Mouse (Mus musculus): ENCODE measurements around the gene 2410015M20Rik. TPM values are rescaled to one million over a fixed set of nuclear protein-coding genes. Genes with fewer than 3 reads are reported as not detected.

Gene 2410015M20Rik
- total and polyA plus RNA-seq, 3 experiments, result 274 to 334 TPM; not detected in 1

GRCm38 (mm10) chr17:56614391-56615135 lies 5.0 kb upstream of the 2410015M20Rik start:
- Histone ChIP-seq H3K79me2 (ENCODE audit: control insufficient read depth, insufficient read depth, low read length, poor library complexity) (peaks cover 22% of the 10 kb centered on the region), H3K9ac (ENCODE audit: control insufficient read depth, low read depth, low read length, poor library complexity, severe bottlenecking) (peak overlapping the region; percentile 77), H3K27me3 (ENCODE audit: control insufficient read depth in 1 of 2, insufficient read depth in 2 of 2, low read length in 2 of 2) (no peaks in the 10 kb centered on the region), H3K9me3 (replicated peaks; ENCODE audit: insufficient read depth, low read length) (no peaks in the 10 kb centered on the region), H3K4me3 (ENCODE audit: control insufficient read depth in 1 of 2, insufficient read depth in 1 of 2, low read depth in 2 of 2, low read length in 2 of 2) (peak overlapping the region; percentile 66 to 68), H3K36me3 (ENCODE audit: control insufficient read depth in 1 of 2, insufficient read depth in 2 of 2, low read length in 2 of 2) (peaks cover 3 to 5% of the 10 kb centered on the region in 2 experiments; a peak in 3 of 4 replicates), H3K27ac (ENCODE audit: control insufficient read depth, low read depth, low read length) (peak overlapping the region; percentile 65), H3K4me1 (ENCODE audit: control insufficient read depth in 1 of 2, insufficient read depth in 2 of 2, low read length in 2 of 2) (peaks cover 0 to 13% of the 10 kb centered on the region in 2 experiments; a peak in 2 of 4 replicates)
- TF ChIP-seq RAD21 (IDR thresholded peaks at IDR 0.05; ENCODE audit: low read depth, low read length) (no peak), ZMIZ1 (IDR thresholded peaks at IDR 0.05; ENCODE audit: low read depth, low read length) (no peak; the same call in none of the 2 replicates), MAX (IDR thresholded peaks at IDR 0.05; ENCODE audit: low read length) (no peak; the same call in 1 of the 2 replicates), JUND (IDR thresholded peaks at IDR 0.05; ENCODE audit: low read depth, low read length) (no peak), USF2 (IDR thresholded peaks at IDR 0.05; ENCODE audit: borderline replicate concordance in 1 of 2, insufficient read depth in 1 of 2, low read depth in 1 of 2, low read length in 2 of 2) (no peak), GABPA (IDR thresholded peaks at IDR 0.05; ENCODE audit: low read depth, low read length) (no peak), TBP (IDR thresholded peaks at IDR 0.05; ENCODE audit: low read depth, low read length) (no peak), POLR2A (IDR thresholded peaks at IDR 0.05; ENCODE audit: control insufficient read depth in 1 of 2, insufficient read depth in 1 of 2, low read depth in 1 of 2, low read length in 2 of 2, poor library complexity in 1 of 2) (peak in 1 of 2 experiments; percentile 68; a peak in 1 of 4 replicates), ELF1 (IDR thresholded peaks at IDR 0.05; ENCODE audit: low read depth, low read length) (no peak), MYB (IDR thresholded peaks at IDR 0.05; ENCODE audit: low read depth, low read length) (no peak), ZKSCAN1 (IDR thresholded peaks at IDR 0.05; ENCODE audit: low read depth, low read length) (no peak), MYC (IDR thresholded peaks at IDR 0.05; ENCODE audit: low read depth, low read length) (no peak), MAZ (IDR thresholded peaks at IDR 0.05; ENCODE audit: low read depth, low read length) (no peak), ZC3H11A (IDR thresholded peaks at IDR 0.05; ENCODE audit: low read depth, low read length) (no peak), MEF2A (IDR thresholded peaks at IDR 0.05; ENCODE audit: extremely low read depth, insufficient replicate concordance, low read depth, low read length, poor library complexity, severe bottlenecking) (no peak), NRF1 (IDR thresholded peaks at IDR 0.05; ENCODE audit: insufficient read depth, low read depth, low read length, poor library complexity, severe bottlenecking) (no peak), MXI1 (IDR thresholded peaks at IDR 0.05; ENCODE audit: low read depth, low read length) (0 out of 2 replicates have a peak, but pooled peaks have one; percentile 14), BHLHE40 (IDR thresholded peaks at IDR 0.05; ENCODE audit: borderline replicate concordance, low read depth, low read length) (no peak), CHD1 (IDR thresholded peaks at IDR 0.05; ENCODE audit: low read depth, low read length) (0 out of 2 replicates have a peak, but pooled peaks have one; percentile 38), HCFC1 (IDR thresholded peaks at IDR 0.05; ENCODE audit: low read depth, low read length) (no peak), ETS1 (IDR thresholded peaks at IDR 0.05; ENCODE audit: low read depth, low read length) (no peak), USF1 (IDR thresholded peaks at IDR 0.05; ENCODE audit: low read depth, low read length) (no peak), EP300 (IDR thresholded peaks at IDR 0.05; ENCODE audit: low read depth in 1 of 2, low read length in 2 of 2) (peak in 1 of 2 experiments; percentile 14; a peak in 1 of 4 replicates), POLR2AphosphoS5 (IDR thresholded peaks at IDR 0.05; ENCODE audit: borderline replicate concordance, low read depth, low read length) (peak; percentile 21; the same call in 1 of the 2 replicates), POLR2AphosphoS2 (IDR thresholded peaks at IDR 0.05; ENCODE audit: low read length) (peak; percentile 99), NELFE (IDR thresholded peaks at IDR 0.05; ENCODE audit: low read depth, low read length) (no peak), CHD2 (IDR thresholded peaks at IDR 0.05; ENCODE audit: low read length) (peak; percentile 6; the same call in 1 of the 2 replicates), SIN3A (IDR thresholded peaks at IDR 0.05; ENCODE audit: low read length) (0 out of 2 replicates have a peak, but pooled peaks have one; percentile 33), TAL1 (IDR thresholded peaks at IDR 0.05; ENCODE audit: low read length) (no peak), GATA1 (IDR thresholded peaks at IDR 0.05; ENCODE audit: low read depth, low read length) (no peak), SMC3 (IDR thresholded peaks at IDR 0.05; ENCODE audit: low read depth, low read length) (peak; percentile 8; the same call in 1 of the 2 replicates), RCOR1 (IDR thresholded peaks at IDR 0.05; ENCODE audit: low read depth, low read length) (no peak), CTCF (IDR thresholded peaks at IDR 0.05 in 2 of 3, conservative IDR thresholded peaks at IDR 0.05 in 1 of 3; ENCODE audit: control insufficient read depth in 1 of 3, insufficient read depth in 1 of 3, low read depth in 2 of 3, low read length in 3 of 3, poor library complexity in 1 of 3, severe bottlenecking in 1 of 3) (no peak; a peak in 1 of 6 replicates)
- peak; percentile 78 for DNase-seq (ENCODE audit: low read depth, low spot score)

Data from MEL (cell line).